Mouse (Mus musculus) cerebellum, adult 9-11 months (tissue): ENCODE measurements around the gene Itga2.

Source experiments
- DNase-seq: peaks from one replicate; pipeline ENCODE4 v3.0.0; 2022

The Itga2 gene

GRCm38 (mm10) chr13:114876005-114876520, 55.8 kb downstream of the Itga2 start:
- no peak for DNase-seq

- DNase-seq: no peak
Observed at GRCm38 (mm10) chr13:114874738-114875137, 57.2 kb downstream of the Itga2 start.

GRCm38 (mm10) chr13:114857525-114857924, 74.4 kb downstream of the Itga2 start:
- DNase-seq: no peak

- no peak for DNase-seq
Observed at GRCm38 (mm10) chr13:114856269-114856627, 75.7 kb downstream of the Itga2 start.

GRCm38 (mm10) chr13:114855573-114856268, 76.2 kb downstream of the Itga2 start:
- DNase-seq: peak; percentile 41

- DNase-seq: no peak
Observed at GRCm38 (mm10) chr13:114854428-114854827, 77.5 kb downstream of the Itga2 start.

GRCm38 (mm10) chr13:114854023-114854422, 77.9 kb downstream of the Itga2 start:
- DNase-seq: no peak

- DNase-seq: no peak
Observed at GRCm38 (mm10) chr13:114853152-114853551, 78.7 kb downstream of the Itga2 start.

GRCm38 (mm10) chr13:114852264-114853111, 79.4 kb downstream of the Itga2 start:
- no peak for DNase-seq

GRCm38 (mm10) chr13:114848945-114849344, 83.0 kb downstream of the Itga2 start:
- DNase-seq: no peak

- no peak for DNase-seq
Observed at GRCm38 (mm10) chr13:114845804-114846203, 86.1 kb downstream of the Itga2 start.

GRCm38 (mm10) chr13:114843318-114843717, 88.6 kb downstream of the Itga2 start:
- no peak for DNase-seq

- no peak for DNase-seq
Observed at GRCm38 (mm10) chr13:114840545-114840944, 91.4 kb downstream of the Itga2 start.

GRCm38 (mm10) chr13:114839098-114839497, 92.8 kb downstream of the Itga2 start:
- no peak for DNase-seq

GRCm38 (mm10) chr13:114838535-114838990, 93.3 kb downstream of the Itga2 start:
- DNase-seq: peak; percentile 91

- no peak for DNase-seq
Observed at GRCm38 (mm10) chr13:114837061-114837460, 94.8 kb downstream of the Itga2 start.

GRCm38 (mm10) chr13:114834580-114834979, 97.3 kb downstream of the Itga2 start:
- no peak for DNase-seq

- DNase-seq: no peak
Observed at GRCm38 (mm10) chr13:114833351-114833750, 98.5 kb downstream of the Itga2 start.

- DNase-seq: no peak
Observed at GRCm38 (mm10) chr13:114832761-114833160, 99.1 kb downstream of the Itga2 start.

- DNase-seq: no peak
Observed at GRCm38 (mm10) chr13:114831367-114831833, 100.5 kb downstream of the Itga2 start.

GRCm38 (mm10) chr13:114825377-114825855, 106.5 kb downstream of the Itga2 start:
- DNase-seq: no peak

GRCm38 (mm10) chr13:114822871-114823270, 109.0 kb downstream of the Itga2 start:
- no peak for DNase-seq

GRCm38 (mm10) chr13:114818513-114818912, 113.4 kb downstream of the Itga2 start:
- DNase-seq: peak; percentile 24
